Mouse (Mus musculus) ovary, adult 10 weeks (tissue): Measurements from ENCODE around the gene Slc17a9. TPM values are rescaled to one million over a fixed set of nuclear protein-coding genes. Genes with fewer than 3 reads are reported as not detected.

Source experiments
- polyA plus RNA-seq: library from polyadenylated mRNA; stranded (reverse); fragments of 350-450 nt; fragmentation: Illumina TruSeq; extraction: RNeasy Lipid Tissue Mini Kit (QIAGEN cat#74804); gene quantifications from one replicate; pipeline ENCODE4 v1.2.3, GENCODE M21; 2014

Gene Slc17a9
- polyA plus RNA-seq: 0.51 TPM

GRCm38 (mm10) chr2:180724585-180725413 lies at the start of gene Slc17a9:
Gene Slc17a9, plus strand, starts transcription at chr2:180725263.

GRCm38 (mm10) chr2:180709923-180710272 lies 15.2 kb upstream of the Slc17a9 start, which contains the start of the genes Dido1 and Gid8:
Gene Dido1, minus strand, starts transcription at chr2:180709999.
Gene Gid8, plus strand, starts transcription at chr2:180710117.

GRCm38 (mm10) chr2:180776793-180777192 lies 51.7 kb downstream of the Slc17a9 start, which contains the start of gene Bhlhe23:
Gene Bhlhe23, minus strand, starts transcription at chr2:180776900.

Other genes with a start within 250 kb of the Slc17a9 start
- gene Ntsr1, start 225.3 kb upstream of the Slc17a9 start, polyA plus RNA-seq: not detected
- gene Mrgbp, start 144.0 kb upstream of the Slc17a9 start, polyA plus RNA-seq: 20.0 TPM
- 19.6 TPM for gene Ogfr, start 136.0 kb upstream of the Slc17a9 start, polyA plus RNA-seq
- gene Col9a3, start 127.5 kb upstream of the Slc17a9 start, polyA plus RNA-seq: 0.20 TPM
- 0.71 TPM for gene Tcfl5, start 82.6 kb upstream of the Slc17a9 start, polyA plus RNA-seq
- gene Dido1, start 15.3 kb upstream of the Slc17a9 start, polyA plus RNA-seq: 20.8 TPM
- gene Gid8, start 15.1 kb upstream of the Slc17a9 start, polyA plus RNA-seq: 64.2 TPM
- not detected for gene Bhlhe23, start 51.6 kb downstream of the Slc17a9 start, polyA plus RNA-seq
- 89.8 TPM for gene Ythdf1, start 195.7 kb downstream of the Slc17a9 start, polyA plus RNA-seq
- gene Birc7, start 203.8 kb downstream of the Slc17a9 start, polyA plus RNA-seq: not detected
- 1.0 TPM for gene Nkain4, start 229.4 kb downstream of the Slc17a9 start, polyA plus RNA-seq
- 3.4 TPM for gene Arfgap1, start 242.0 kb downstream of the Slc17a9 start, polyA plus RNA-seq